Mouse (Mus musculus): Measurements from ENCODE around the gene Cabin1.
"Not testable (repeated sequence)": the region's sequence is repeated elsewhere in the genome, so short reads cannot be mapped to it uniquely, and the experiment has no call there.

Cabin1 gene

DNA sequence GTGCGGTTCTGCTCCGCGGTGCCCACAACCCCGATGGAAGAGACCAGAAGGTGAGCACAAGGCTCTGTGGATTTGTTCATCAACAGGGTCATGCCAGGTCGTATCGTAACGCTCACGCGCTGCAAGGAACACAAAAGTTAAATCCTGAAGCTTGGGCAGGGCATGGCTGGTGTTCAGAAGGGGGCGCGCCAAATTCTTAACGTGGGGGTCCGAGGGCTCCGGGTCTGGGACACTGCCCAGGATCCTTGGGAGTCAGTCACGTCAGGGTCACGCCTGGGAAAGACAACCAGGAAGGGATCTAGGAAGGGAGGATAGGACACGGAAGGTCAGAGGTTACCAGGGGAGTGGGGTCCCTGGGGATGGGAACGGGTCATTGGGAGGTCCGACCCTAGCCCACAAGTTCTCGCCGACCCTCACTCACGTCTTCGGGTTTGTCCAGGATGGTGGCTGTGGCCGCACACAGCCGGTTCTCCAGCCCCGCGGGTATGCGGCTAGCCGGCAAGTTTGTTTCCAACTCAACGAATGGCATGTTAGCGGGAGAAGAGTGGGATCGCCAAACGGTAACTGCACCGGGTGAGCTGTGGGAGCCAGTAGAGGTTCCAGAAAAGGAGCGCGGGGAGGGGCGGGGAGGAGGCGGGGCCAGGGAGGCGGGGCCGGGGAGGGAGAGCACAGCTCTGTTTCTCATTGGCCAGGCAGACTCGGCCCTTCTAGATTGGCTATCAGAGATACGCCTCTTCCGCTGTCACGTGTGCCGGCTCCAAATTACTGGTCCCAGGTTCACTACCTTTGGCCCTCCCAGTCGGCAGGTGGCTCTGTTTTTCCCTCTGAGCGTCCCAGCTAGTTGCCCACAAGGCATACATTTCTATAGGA, 8.9 kb upstream of the Cabin1 start, which contains the start of gene Ddt:
Gene Ddt, minus strand, starts transcription at position 620 of the 870 bp plus-strand sequence.
- CTCF ChIA-PET: interaction anchor here (0.6 kb wide), 2 partner anchors 57 to 179 kb away, joined by 3 to 5 read pairs; no protein-coding TSS in a partner anchor

GRCm38 (mm10) chr10:75767756-75768155, 3.6 kb upstream of the Cabin1 start:
- CTCF ChIA-PET: not testable (repeated sequence)

- CTCF ChIA-PET: interaction anchor here (0.6 kb wide), 1 partner anchor 63 kb away, joined by 6 read pairs; no protein-coding TSS in a partner anchor
Measured at GRCm38 (mm10) chr10:75766856-75767255, 2.7 kb upstream of the Cabin1 start.

DNA sequence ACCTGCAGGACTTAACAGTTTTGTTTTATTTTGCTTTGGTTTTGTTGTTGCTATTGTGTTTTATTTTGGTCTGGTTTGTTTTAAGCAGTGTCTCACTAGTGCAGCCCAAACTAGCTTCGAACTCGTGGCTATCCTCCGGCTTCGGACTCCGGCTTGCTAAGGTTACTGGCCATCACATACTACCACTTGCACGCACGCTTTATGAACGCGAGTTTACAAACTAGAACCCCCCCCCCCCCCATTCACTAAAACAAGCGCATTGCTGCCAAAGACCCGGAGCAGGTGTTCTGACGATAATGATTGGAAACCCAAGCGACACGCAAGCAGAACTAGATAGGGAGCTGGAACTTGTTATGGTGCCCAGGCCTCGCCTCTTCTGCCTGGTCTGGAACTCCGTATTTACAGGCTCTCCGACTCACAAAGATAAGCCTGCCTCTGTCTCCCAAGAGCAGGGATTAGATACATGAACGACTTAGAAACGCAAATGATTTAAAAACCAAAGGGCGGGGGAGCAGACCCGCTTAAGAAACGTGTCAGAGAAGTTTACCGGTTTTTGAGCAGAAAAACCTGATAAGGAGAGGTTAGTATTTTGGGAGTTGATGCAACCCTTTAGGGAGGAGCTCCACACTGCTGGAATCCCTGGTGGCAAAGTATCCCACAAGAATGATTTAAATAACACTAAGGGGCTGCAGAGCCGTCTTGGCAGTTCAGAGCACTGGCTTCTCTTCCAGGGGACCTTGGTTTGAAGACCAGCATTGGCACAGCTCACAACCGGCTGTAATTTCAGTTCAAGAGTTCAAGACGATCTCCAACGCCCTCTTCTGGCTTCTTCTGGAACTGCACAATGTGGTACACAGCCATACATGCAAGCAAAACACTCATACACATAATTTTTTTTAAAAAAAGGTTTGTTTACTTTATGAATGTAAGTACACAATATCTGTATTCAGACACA, 655 bp upstream of the Cabin1 start:
- CTCF ChIA-PET: interaction anchor here (0.6 to 0.7 kb wide), 6 partner anchors 18 to 332 kb away, joined by 3 to 9 read pairs (median 5); partner anchors contain the start of gene Chchd10

DNA sequence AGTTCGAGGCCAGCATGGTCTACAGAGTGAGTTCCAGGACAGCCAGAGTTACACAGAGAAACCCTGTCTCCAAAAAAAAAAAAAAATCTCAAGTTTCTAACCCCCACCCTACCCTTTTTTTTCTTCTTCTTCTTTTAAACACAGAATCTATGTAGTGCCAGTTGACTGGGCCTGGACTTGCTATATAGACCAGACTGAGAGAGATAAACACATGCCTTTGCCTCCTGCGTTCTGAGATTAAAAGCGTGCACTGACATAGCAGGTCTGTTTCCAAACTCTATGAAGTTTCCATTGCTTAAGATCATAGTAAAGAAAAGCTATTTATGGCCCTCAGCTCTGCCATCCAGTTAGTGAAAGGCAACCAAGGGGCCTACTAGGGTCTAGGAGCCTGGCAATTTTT, 1.7 kb downstream of the Cabin1 start:
- CTCF ChIA-PET: interaction anchor here (0.5 to 0.7 kb wide), 2 partner anchors 15 to 176 kb away, joined by 4 to 8 read pairs; no protein-coding TSS in a partner anchor

DNA sequence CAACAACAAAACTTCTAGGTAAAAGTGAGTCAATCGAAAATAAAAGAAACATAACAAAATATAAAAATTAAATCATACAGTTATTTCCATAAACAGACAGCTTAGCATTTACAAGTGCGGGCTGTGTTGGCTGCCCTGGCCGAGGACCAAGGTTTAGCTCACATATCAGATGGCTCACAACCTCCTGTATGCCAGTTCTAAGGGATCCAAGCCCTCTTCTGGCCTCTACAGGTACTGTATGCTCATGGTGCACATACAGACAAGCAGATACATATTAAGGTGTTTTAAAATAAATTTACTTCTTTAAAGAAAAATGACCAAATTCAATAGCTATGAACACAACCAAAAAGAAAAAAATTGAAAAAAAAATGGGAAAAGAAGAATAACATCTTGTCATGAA, 3.8 kb downstream of the Cabin1 start:
- CTCF ChIA-PET: interaction anchor here (0.5 to 0.6 kb wide), 2 partner anchors 22 to 191 kb away, joined by 3 to 11 read pairs; no protein-coding TSS in a partner anchor

DNA sequence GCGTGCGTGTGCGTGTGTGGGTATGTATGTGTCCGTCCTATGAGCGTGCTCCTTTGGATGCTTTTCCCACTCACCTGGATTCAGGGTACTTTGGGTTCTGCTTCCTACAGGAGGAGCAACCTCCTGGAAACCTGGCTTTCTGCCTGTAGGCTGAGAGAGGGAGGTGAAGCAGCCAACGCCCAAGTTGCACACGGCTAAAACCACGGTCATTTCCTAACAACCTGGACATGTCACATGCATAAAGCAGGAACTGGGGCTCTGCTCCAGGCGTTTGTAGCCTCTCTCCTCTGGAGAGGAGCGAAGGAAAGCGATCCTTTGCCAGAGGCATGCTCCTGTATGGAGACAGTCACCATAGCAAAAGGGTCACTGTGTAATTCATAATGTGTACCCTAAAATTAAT, 7.4 kb downstream of the Cabin1 start:
- CTCF ChIA-PET: no interaction called here

GRCm38 (mm10) chr10:75744017-75744416, 20.1 kb downstream of the Cabin1 start:
- CTCF ChIA-PET: interaction anchor here (0.5 to 1.1 kb wide), 7 partner anchors 22 to 207 kb away, joined by 3 to 5 read pairs (median 3); no protein-coding TSS in a partner anchor

DNA sequence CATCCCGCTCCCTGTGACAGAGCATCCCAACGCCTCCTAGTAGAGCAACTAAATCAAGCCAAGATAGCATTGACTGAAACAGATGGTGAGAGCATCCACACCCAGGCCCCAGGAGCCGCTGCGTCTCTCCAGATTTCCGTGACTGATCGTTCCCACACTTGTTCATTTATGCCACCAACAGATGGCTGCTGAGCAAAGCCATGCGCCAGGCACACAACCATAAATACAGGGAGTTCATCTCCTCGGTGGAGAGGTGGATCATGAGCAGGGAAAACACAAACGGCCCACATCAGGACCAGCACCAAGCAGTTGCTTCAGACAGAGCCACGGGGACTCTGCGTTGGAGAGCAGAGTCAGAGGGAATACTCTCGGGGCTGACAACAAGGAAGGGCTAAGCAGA, 20.8 kb downstream of the Cabin1 start:
- CTCF ChIA-PET: interaction anchor here (0.6 to 1.1 kb wide), 6 partner anchors 85 to 208 kb away, joined by 3 to 4 read pairs (median 3); no protein-coding TSS in a partner anchor

DNA sequence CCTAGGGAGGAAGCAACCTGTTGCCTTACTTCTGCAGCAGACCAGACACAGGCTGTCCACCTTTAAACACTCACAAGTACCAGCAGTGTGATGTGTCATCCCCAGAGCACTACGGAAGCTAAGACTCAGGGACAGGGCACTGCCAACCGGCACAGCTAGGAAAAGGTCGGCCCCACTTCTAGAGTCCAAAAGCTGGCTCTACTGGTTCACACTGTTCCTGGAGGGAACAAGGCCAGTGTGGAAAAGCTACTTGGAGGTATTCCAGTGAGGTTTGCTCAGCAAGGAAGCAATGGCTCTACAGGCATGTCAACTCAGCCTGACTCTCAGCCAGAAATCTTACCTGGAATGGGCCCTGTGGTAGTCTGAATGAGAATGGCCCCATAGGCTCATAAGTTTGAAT, 23.3 kb downstream of the Cabin1 start:
- CTCF ChIA-PET: interaction anchor here (0.6 kb wide), 1 partner anchor 113 kb away, joined by 5 read pairs; no protein-coding TSS in a partner anchor

GRCm38 (mm10) chr10:75725449-75725848, 38.7 kb downstream of the Cabin1 start:
- CTCF ChIA-PET: interaction anchor here (0.6 kb wide), 1 partner anchor 395 kb away, joined by 4 read pairs; no protein-coding TSS in a partner anchor

DNA sequence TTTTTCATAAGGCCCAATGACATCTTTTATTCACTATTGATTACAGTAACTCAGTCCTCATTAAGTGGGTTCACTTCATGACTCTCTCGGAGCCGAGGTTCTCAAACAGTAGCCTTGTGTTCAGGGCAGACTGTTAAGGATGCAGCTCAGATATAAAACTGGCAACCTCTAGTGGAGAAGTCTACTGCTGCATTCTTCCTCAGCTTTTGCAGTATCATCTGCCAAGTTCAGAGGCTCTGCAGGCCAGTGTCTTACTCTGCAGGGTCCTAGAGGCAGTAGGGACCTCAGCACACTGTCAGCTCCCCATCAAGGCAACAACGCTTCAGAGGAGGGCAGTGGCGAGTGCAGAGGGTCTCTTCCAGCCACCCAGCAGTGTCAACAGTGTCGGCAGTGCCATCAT, 43.9 kb downstream of the Cabin1 start:
- CTCF ChIA-PET: no interaction called here

DNA sequence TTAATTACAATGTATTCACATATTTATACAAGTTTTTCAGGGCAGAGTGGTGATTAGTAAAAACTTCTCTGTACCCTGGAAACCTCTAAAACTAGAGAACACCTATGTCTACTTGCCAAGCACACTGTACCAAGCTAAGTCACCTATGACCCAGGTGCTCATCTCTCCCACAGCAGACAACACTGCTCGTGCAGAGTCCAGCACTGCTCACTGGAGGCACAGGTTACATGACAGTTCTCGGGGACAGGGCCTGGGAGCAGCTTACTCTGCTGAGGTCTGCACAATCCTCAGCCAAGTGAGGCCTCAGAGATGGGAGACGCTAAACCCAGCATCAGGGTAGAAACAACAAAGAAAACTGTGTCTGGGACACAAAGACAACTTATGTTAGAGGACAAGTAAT, 49.3 kb downstream of the Cabin1 start:
- CTCF ChIA-PET: no interaction called here

DNA sequence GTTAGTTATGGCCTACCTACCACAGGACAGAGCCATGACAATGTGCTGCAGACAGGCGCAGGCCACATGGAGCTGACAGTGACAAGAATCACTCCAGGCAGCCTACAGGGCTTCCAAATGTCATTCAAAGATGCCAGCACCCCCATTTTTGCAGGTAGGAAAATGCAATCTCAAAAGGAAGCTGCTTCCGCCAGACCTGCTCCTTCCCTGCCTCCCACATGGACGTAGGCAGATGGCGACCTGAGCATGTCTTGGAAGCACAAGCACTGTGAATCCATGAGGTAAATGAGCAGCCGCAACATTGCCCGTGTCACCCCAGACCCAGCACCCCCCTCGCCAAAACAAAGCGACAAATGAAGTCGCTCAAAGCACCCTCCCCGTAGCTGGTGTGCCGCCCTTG, 51.1 kb downstream of the Cabin1 start:
- CTCF ChIA-PET: no interaction called here

DNA sequence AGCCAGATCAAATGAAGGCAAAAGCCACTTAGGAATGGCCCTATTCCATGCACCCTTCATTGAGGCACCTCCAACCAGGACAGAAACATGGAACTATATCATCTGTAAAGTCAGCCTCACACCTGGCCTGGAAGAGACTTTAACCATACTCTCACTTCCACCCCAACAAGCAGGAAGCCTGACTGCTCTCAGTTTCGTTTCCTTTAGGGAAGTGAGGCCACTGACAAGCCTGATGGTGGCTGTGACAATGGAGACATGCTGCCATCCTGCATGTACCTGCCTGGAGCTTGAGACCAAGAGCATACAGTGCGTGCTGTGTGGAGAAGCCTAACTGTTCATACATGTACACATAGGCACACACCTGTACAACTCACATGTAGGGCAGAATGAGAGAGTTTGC, 53.9 kb downstream of the Cabin1 start:
- CTCF ChIA-PET: no interaction called here

DNA sequence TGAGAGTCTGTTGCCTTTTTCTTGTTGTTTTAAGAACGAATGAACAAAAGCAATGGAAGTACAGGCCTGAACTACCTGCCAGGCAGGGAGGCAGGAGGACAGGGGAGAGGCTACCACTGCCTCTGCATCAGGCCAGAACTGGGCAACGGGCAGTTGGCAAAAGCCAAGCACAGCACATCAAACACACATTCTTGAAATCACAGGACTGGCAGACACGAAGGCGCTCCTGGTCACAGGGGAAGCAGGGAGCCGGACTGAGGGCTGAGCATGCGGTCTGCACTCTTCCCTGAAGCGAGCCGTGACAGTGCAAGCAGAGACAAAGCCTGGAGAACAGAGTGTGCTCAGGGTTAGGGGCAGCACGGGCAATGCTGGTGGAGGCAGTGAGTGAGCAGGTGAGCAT, 54.9 kb downstream of the Cabin1 start:
- CTCF ChIA-PET: interaction anchor here (0.7 kb wide), 1 partner anchor 31 kb away, joined by 13 read pairs; no protein-coding TSS in a partner anchor

GRCm38 (mm10) chr10:75708633-75708992, 55.5 kb downstream of the Cabin1 start:
- CTCF ChIA-PET: interaction anchor here (0.6 to 0.7 kb wide), 2 partner anchors 31 to 104 kb away, joined by 3 to 13 read pairs; no protein-coding TSS in a partner anchor

DNA sequence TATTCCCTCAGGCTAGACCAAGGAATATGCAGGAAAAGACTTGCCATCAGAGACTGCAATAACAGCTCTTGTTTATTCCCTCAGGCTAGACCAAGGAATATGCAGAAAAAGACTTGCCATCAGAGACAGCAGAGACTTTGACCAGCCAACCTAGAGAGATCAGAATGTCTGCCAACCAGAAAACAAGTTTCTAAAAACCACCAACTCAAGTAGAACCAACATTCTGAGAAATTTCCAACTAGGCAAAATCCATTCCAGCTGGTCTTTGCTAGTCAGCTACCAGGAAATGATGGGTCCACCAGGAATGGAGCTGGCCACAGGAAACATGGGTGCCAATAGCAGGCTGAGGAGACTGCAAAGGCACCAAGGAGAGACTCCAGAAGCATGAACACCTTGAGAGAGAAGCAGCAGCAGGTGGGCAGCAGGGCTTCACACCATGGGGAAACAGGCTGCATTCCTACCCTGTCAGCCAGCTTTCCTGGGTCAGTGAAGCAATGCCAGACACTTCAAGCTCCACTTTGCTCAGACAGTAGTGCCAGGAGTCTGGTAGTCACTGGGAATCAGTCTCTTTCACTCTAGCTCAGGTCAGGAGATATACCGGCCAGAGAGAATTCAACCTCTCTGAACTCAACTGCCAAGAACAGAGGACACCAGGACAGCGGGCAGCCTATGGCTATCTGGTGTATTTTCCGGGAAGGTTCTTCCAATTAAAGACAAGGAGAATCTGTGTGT, 56.1 kb downstream of the Cabin1 start:
- CTCF ChIA-PET: interaction anchor here (0.6 kb wide), 1 partner anchor 105 kb away, joined by 3 read pairs; no protein-coding TSS in a partner anchor

- CTCF ChIA-PET: no interaction called here
Measured at GRCm38 (mm10) chr10:75706632-75707216, 57.4 kb downstream of the Cabin1 start.

DNA sequence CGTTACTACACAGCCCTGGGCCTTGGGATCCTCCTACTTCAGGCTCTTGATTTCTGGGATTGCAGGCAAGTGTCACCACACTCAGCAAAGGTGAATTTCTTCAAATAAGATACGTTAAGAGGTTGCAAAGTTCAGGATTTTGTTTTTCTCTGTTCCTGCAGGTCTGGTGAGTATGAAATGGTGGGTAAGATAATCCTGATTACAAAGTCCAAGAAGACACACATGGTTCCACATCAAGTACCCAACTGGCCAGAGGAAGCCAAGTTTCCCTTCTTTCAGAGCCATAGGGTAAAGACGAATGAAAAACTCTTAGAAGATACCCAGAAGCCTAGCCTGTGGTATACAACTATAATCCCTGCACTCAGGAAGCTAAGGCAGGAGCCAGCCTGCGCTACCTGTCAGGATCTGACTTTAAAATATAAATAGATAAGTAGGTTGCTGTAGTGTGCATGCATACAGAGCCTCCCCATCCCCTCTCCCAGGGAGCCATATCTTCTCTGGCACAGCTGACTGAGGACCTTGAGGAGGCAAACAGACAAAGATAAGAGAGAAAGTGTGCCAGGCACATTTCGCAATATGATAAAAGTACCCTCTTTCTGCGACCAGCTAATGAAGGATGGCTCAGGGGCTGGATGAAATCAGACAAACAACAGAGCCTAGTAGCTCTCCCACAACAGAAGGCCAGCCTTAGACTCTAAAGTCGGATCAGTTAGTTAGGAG, 58.3 kb downstream of the Cabin1 start:
- CTCF ChIA-PET: no interaction called here

Measured in spleen, embryonic (tissue).